Mouse (Mus musculus) limb, embryonic 15.5 days (tissue): ENCODE data around the gene Col4a2. TPM values are rescaled to one million over a fixed set of nuclear protein-coding genes. Genes with fewer than 3 reads are reported as not detected.

Experiments used
- ATAC-seq: fragments of 200-750 bp; cut with Nextera tagmentation; 2 replicates; pipeline ENCODE4 v1.8.0; 2017; ENCODE audit warnings: low read depth, moderate TSS enrichment; ENCODE audit not compliant: insufficient number of reproducible peaks, low FRiP score, low TSS enrichment
- H3K27ac ChIP-seq: fragments of 300-500 bp; sonication (generic); 2 replicates; pipeline ENCODE4 v1.5.1; 2015; ENCODE audit warnings: moderate library complexity, mild to moderate bottlenecking, inconsistent platforms
- H3K27me3 ChIP-seq: fragments of 300-500 bp; sonication (generic); 2 replicates; pipeline ENCODE4 v1.6.1; 2015; ENCODE audit warnings: inconsistent platforms
- H3K36me3 ChIP-seq: fragments of 300-500 bp; sonication (generic); 2 replicates; pipeline ENCODE4 v1.6.1; 2015; ENCODE audit warnings: inconsistent platforms
- H3K4me1 ChIP-seq: fragments of 300-500 bp; sonication (generic); 2 replicates; pipeline ENCODE4 v1.6.1; 2015; ENCODE audit warnings: inconsistent platforms
- H3K4me2 ChIP-seq: fragments of 300-500 bp; sonication (generic); 2 replicates; pipeline ENCODE4 v1.6.1; 2015; ENCODE audit warnings: mild to moderate bottlenecking, inconsistent platforms
- H3K4me3 ChIP-seq: fragments of 300-500 bp; sonication (generic); 2 replicates; pipeline ENCODE4 v1.5.1; 2015; ENCODE audit warnings: mild to moderate bottlenecking, inconsistent platforms
- H3K9ac ChIP-seq: fragments of 300-500 bp; sonication (generic); 2 replicates; pipeline ENCODE4 v1.6.1; 2015; ENCODE audit warnings: inconsistent platforms
- H3K9me3 ChIP-seq: fragments of 300-500 bp; sonication (generic); 2 replicates; pipeline ENCODE4 v1.6.1; 2016; ENCODE audit warnings: inconsistent platforms
- WGBS: fragments of 180-500 bp; shearing (Covaris S2); methylation state at CpG from one replicate; pipeline ENCODE4 v1.1.7; 2015; 5-methylcytosine and 5-hydroxymethylcytosine counted together
- polyA plus RNA-seq: library from polyadenylated mRNA; unstranded; fragments of >200 nt; fragmentation: Nextera tagmentation; extraction: Ambion mirVana; gene quantifications from 2 replicates; pipeline ENCODE4 v1.2.1, GENCODE M21; 2015

The Col4a2 gene
- polyA plus RNA-seq, 1 experiment from 2014 or later, result 77.4 TPM

GRCm38 (mm10) chr8:11366741-11367140 lies 54.1 kb downstream of the Col4a2 start:
- Histone ChIP-seq H3K9ac (no peak overlapping the region), H3K27ac (peak overlapping the region; percentile 19; the same call in 1 of the 2 replicates), H3K36me3 (no peaks in the 10 kb centered on the region), H3K9me3 (no peaks in the 10 kb centered on the region), H3K4me2 (no peak overlapping the region), H3K4me3 (no peak overlapping the region), H3K4me1 (peaks cover 55% of the 10 kb centered on the region), H3K27me3 (no peaks in the 10 kb centered on the region)
- 63% methylated on average over 4 of the region's 4 CpGs for WGBS
- no peak for ATAC-seq

- Histone ChIP-seq H3K9ac (no peak overlapping the region), H3K9me3 (no peaks in the 10 kb centered on the region), H3K4me1 (peaks cover 46% of the 10 kb centered on the region), H3K27ac (no peak overlapping the region), H3K36me3 (no peaks in the 10 kb centered on the region), H3K27me3 (no peaks in the 10 kb centered on the region), H3K4me2 (no peak overlapping the region), H3K4me3 (no peak overlapping the region)
- no peak for ATAC-seq
- 74% methylated on average over 5 of the region's 5 CpGs for WGBS
Observed at GRCm38 (mm10) chr8:11367670-11368069, 55.1 kb downstream of the Col4a2 start.

- 75% methylated on average over 19 of the region's 19 CpGs for WGBS
- H3K9ac ChIP-seq, result no peak overlapping the region
- H3K36me3 ChIP-seq, result no peaks in the 10 kb centered on the region
- peaks cover 27% of the 10 kb centered on the region for H3K4me1 ChIP-seq
- no peaks in the 10 kb centered on the region for H3K27me3 ChIP-seq
- ATAC-seq, result no peak
- H3K4me3 ChIP-seq, result no peak overlapping the region
- H3K9me3 ChIP-seq, result no peaks in the 10 kb centered on the region
- no peak overlapping the region for H3K4me2 ChIP-seq
- no peak overlapping the region for H3K27ac ChIP-seq
Observed at GRCm38 (mm10) chr8:11369526-11370203, 57.1 kb downstream of the Col4a2 start.

GRCm38 (mm10) chr8:11371347-11371746 lies 58.7 kb downstream of the Col4a2 start:
- Histone ChIP-seq H3K27ac (no peak overlapping the region), H3K4me2 (no peak overlapping the region), H3K4me3 (no peak overlapping the region), H3K9ac (no peak overlapping the region), H3K4me1 (peaks cover 31% of the 10 kb centered on the region), H3K36me3 (no peaks in the 10 kb centered on the region), H3K9me3 (no peaks in the 10 kb centered on the region), H3K27me3 (no peaks in the 10 kb centered on the region)
- no peak for ATAC-seq
- 70% methylated on average over 10 of the region's 10 CpGs for WGBS

GRCm38 (mm10) chr8:11372080-11372479 lies 59.5 kb downstream of the Col4a2 start:
- 85% methylated on average over 8 of the region's 8 CpGs for WGBS
- ATAC-seq, result no peak
- H3K4me1 ChIP-seq, result peaks cover 29% of the 10 kb centered on the region

GRCm38 (mm10) chr8:11373643-11374325 lies 61.2 kb downstream of the Col4a2 start:
- H3K4me3 ChIP-seq, result no peak overlapping the region
- no peak overlapping the region for H3K9ac ChIP-seq
- WGBS, result 88% methylated on average over 15 of the region's 15 CpGs
- no peaks in the 10 kb centered on the region for H3K9me3 ChIP-seq
- H3K4me2 ChIP-seq, result no peak overlapping the region
- H3K27ac ChIP-seq, result no peak overlapping the region
- no peaks in the 10 kb centered on the region for H3K36me3 ChIP-seq
- peaks cover 26% of the 10 kb centered on the region for H3K4me1 ChIP-seq
- no peak for ATAC-seq
- no peaks in the 10 kb centered on the region for H3K27me3 ChIP-seq

More at GRCm38 (mm10) chr8:11372080-11372479, 59.5 kb downstream of the Col4a2 start:
- no peak overlapping the region for H3K27ac ChIP-seq
- no peaks in the 10 kb centered on the region for H3K27me3 ChIP-seq
- no peak overlapping the region for H3K4me3 ChIP-seq
- H3K4me2 ChIP-seq, result no peak overlapping the region
- H3K9me3 ChIP-seq, result no peaks in the 10 kb centered on the region
- H3K36me3 ChIP-seq, result no peaks in the 10 kb centered on the region
- no peak overlapping the region for H3K9ac ChIP-seq

- Histone ChIP-seq H3K36me3 (no peaks in the 10 kb centered on the region), H3K27ac (no peak overlapping the region), H3K27me3 (no peaks in the 10 kb centered on the region), H3K4me3 (no peak overlapping the region), H3K4me1 (peaks cover 19% of the 10 kb centered on the region), H3K9ac (no peak overlapping the region), H3K4me2 (no peak overlapping the region), H3K9me3 (no peaks in the 10 kb centered on the region)
- no peak for ATAC-seq
- 80% methylated on average over 15 of the region's 15 CpGs for WGBS
Observed at GRCm38 (mm10) chr8:11374326-11375076, 61.9 kb downstream of the Col4a2 start.

- H3K27ac ChIP-seq, result 0 out of 2 replicates have a peak overlapping the region, but pooled peaks have one; percentile 8
- no peak overlapping the region for H3K4me3 ChIP-seq
Observed at GRCm38 (mm10) chr8:11375749-11376438, 63.3 kb downstream of the Col4a2 start.

GRCm38 (mm10) chr8:11377391-11378210 lies 65.0 kb downstream of the Col4a2 start:
- Histone ChIP-seq H3K4me2 (no peak overlapping the region), H3K9ac (no peak overlapping the region), H3K4me1 (peaks cover 29% of the 10 kb centered on the region), H3K27ac (no peak overlapping the region), H3K9me3 (no peaks in the 10 kb centered on the region), H3K27me3 (no peaks in the 10 kb centered on the region), H3K4me3 (no peak overlapping the region), H3K36me3 (no peaks in the 10 kb centered on the region)
- 87% methylated on average over 16 of the region's 16 CpGs for WGBS
- no peak for ATAC-seq

More at GRCm38 (mm10) chr8:11375749-11376438, 63.3 kb downstream of the Col4a2 start:
- no peak for ATAC-seq
- Histone ChIP-seq H3K9ac (no peak overlapping the region), H3K27me3 (no peaks in the 10 kb centered on the region), H3K9me3 (no peaks in the 10 kb centered on the region), H3K4me2 (no peak overlapping the region), H3K36me3 (no peaks in the 10 kb centered on the region), H3K4me1 (peaks cover 14% of the 10 kb centered on the region)
- 43% methylated on average over 18 of the region's 18 CpGs for WGBS

GRCm38 (mm10) chr8:11379590-11379989 lies 67.0 kb downstream of the Col4a2 start:
- no peaks in the 10 kb centered on the region for H3K27me3 ChIP-seq
- no peak overlapping the region for H3K9ac ChIP-seq
- no peaks in the 10 kb centered on the region for H3K36me3 ChIP-seq
- H3K4me3 ChIP-seq, result no peak overlapping the region
- ATAC-seq, result no peak
- no peak overlapping the region for H3K27ac ChIP-seq
- no peaks in the 10 kb centered on the region for H3K9me3 ChIP-seq
- peaks cover 34% of the 10 kb centered on the region for H3K4me1 ChIP-seq
- no peak overlapping the region for H3K4me2 ChIP-seq
- 64% methylated on average over 7 of the region's 7 CpGs for WGBS

- Histone ChIP-seq H3K36me3 (no peaks in the 10 kb centered on the region), H3K9ac (no peak overlapping the region), H3K4me3 (no peak overlapping the region), H3K27ac (peak overlapping the region; percentile 43; the same call in 1 of the 2 replicates), H3K4me2 (no peak overlapping the region), H3K9me3 (no peaks in the 10 kb centered on the region), H3K27me3 (no peaks in the 10 kb centered on the region), H3K4me1 (peaks cover 33% of the 10 kb centered on the region)
- WGBS, result 82% methylated on average over 7 of the region's 7 CpGs
- ATAC-seq, result no peak
Observed at GRCm38 (mm10) chr8:11381544-11381943, 68.9 kb downstream of the Col4a2 start.
